Mouse (Mus musculus): ENCODE measurements around the gene Zfp462.

The Zfp462 gene

DNA sequence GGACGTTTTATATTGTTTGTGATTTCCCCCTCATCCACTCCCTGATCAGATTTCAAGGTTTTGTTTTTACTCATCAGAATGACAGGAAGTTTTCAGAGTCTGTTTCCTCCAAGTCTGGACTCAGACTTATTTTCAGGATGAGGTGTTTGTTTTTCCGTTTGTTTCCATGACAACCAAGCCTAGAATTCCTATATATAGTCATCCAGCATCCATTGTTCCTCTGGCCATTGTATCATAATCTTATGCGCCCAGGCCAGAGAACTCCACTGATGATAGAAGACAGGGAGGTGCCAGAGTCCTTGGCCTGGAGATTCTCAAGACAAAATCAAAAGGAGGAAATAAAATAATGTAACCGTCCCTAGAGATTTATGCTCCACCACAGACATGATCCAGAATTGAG, 97.7 kb downstream of the Zfp462 start:
- DNase-seq (ENCODE audit: inconsistent ontology term) = peak; percentile 35

DNA sequence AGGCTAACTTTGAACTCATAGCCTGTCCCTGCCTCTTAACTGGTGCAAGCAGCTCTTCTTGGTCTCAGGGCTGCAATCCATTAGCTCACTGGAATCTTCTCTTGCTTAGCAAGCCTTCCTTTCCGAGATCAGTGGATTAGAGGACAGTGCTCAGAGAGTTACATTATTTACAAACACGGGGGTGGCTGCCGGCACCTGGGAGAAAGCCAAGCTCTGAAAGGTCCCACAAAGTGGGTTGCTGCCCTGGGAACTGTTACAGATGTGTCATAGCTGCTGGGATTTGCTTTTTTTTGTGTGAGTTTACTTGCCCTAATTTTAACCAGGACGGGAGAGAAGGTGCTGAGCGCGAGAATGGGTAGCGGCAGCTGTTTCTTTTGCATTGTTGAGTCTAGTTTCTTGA, 102.4 kb downstream of the Zfp462 start:
- peak; percentile 21 for DNase-seq (ENCODE audit: inconsistent ontology term)

DNA sequence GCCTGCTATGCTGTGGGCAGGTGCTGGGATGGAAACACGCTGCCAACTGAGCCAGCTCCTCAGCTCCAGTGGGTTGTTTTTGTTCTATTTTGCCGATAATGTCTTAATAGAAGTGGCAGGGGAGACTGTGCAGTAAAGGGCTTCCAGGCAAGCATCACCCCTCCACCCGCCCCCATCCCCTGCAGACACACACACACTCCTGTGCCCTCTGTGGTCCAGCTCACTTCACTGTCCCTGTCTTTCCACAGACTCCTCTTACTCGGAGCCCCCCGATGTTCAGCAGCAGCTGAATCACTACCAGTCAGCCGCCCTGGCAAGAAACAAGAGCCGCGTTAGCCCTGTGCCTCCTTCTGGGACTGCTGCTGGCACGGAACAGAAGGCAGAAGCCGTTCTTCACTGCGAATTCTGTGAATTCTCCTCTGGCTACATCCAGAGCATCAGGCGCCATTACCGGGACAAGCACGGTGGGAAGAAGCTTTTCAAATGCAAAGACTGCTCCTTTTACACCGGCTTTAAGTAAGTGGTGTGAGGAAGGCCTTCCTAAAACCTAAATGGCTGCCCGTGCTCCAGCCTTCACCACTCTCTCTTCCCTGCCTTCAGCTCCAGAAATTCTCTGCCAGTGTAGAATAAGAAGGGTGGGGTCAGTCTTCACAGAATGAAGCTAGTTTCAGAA, 105.2 kb downstream of the Zfp462 start:
- DNase-seq (ENCODE audit: inconsistent ontology term) = no peak

DNA sequence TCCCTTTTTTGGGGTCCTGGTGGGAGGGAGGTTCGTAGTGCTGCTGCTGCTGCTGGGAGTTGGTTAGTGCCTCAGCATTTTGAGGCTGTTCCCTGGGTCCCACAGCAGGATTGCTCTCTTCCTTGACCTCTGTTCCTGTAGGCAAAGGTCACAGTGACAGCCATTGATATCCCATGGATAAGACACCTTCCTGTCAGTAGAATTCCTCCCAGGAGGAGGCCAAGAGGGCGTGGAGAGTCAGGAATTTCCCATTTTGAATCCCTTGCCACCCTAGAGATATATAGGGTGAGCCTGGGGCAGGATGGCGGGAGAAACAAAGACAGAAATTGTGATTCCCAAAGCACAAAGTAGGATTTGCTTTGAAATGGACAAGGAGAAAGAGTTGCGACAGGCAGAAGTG, 106.5 kb downstream of the Zfp462 start:
- no peak for DNase-seq (ENCODE audit: inconsistent ontology term)

- peak; percentile 19 for DNase-seq (ENCODE audit: inconsistent ontology term)
These were observed 107.8 kb downstream of the Zfp462 start for GRCm38 (mm10) chr4:55052686-55053085.

DNA sequence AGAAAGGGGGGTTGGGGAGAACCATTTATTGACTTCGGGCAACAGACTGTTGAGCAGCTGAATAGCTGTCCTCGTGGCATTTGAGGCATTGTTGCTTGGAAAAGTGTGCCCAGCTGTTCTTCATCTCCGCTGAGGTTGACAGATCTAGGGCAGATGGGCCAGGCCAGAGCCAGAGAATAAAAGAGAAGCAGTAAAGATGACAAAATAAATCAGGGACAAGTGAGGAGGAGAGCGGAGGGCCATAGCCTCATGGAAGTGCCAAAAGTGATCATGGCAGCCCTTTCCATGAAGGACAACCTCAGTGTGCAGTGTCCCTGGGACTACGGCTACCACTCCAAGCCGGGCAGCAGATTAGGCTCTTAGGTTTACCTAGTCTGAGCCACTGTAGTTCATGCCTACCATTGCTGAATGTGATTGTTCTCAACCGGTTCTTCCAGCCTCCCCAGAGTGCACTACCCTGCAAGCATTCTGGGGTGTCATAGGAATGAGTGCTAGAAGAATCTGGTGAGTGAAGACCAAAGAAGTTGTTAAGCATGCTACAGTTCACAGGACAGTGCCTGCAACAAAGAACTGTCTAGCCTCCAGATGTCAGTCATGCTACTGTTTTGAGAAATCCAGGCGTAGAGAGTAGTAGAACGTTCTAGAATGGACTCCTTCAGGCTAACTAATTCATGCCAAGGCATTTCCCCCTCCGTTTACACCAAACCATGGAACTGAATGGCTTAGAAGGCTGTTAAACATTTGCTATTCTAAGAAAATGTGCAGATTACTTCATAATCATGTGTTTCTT, 113.0 kb downstream of the Zfp462 start:
- DNase-seq (ENCODE audit: inconsistent ontology term) = peak; percentile 16

DNA sequence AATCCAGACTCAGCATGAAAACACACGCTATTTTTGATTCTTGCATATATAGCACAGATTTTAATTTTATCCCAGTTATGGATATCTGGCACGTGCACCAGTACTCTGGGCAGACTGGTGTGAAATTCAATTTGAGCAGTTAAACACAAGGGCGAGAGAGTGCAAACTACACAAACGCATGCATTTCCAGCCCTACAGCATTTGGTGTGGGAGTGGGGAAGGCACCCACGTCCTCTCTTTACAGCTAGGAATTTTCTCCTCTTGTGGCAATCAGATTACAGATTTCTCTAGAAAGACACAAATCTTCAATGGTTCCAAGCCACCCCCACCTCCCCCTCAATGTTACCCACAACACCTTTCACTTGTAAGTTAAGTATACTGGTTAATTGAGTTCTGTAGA, 114.1 kb downstream of the Zfp462 start:
- DNase-seq (ENCODE audit: inconsistent ontology term) = no peak

GRCm38 (mm10) chr4:55066341-55067170, 121.7 kb downstream of the Zfp462 start:
- DNase-seq (ENCODE audit: inconsistent ontology term) = no peak

DNA sequence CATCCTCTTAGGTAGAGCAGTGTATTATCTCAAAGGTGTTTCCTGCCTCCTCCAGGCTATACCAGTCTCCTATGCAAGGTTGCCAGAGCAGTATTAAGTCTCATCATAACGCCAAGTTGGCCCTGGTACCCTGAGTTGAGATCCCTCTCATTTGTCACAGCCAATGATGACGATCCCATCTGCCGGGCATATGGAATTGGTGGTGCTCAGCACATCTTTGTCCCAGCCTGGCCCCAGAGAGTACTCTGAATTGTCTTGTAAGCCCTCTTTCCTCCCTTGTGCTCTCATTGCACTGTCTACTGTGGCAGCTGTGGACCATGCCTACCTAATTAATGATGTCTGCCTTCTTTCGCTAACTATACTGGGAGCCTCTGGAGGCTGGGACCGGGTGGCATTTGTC, 126.7 kb downstream of the Zfp462 start:
- no peak for DNase-seq (ENCODE audit: inconsistent ontology term)

GRCm38 (mm10) chr4:55077133-55077889, 132.5 kb downstream of the Zfp462 start:
- peak; percentile 86 for DNase-seq (ENCODE audit: inconsistent ontology term)

GRCm38 (mm10) chr4:55077902-55078716, 133.3 kb downstream of the Zfp462 start:
- DNase-seq (ENCODE audit: inconsistent ontology term) = no peak

DNA sequence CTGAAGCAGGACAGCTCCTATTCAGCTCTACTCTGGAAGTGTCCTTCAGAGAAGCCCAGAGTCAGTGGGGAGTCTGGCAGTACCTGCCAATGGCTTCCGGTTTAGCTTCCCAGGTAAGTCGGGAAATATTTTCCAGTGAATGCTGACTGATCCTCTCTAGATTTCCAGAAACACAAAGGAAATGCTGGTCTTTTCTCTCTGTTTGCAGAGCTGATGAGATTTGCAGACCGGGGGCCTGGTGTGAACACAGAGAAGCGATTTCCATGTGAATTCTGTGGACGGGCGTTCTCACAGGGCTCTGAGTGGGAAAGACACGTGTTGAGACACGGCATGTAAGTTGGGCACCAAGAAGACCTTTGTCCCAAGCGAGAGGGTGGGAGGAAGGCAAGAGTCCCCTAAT, 134.2 kb downstream of the Zfp462 start:
- DNase-seq (ENCODE audit: inconsistent ontology term) = no peak

DNA sequence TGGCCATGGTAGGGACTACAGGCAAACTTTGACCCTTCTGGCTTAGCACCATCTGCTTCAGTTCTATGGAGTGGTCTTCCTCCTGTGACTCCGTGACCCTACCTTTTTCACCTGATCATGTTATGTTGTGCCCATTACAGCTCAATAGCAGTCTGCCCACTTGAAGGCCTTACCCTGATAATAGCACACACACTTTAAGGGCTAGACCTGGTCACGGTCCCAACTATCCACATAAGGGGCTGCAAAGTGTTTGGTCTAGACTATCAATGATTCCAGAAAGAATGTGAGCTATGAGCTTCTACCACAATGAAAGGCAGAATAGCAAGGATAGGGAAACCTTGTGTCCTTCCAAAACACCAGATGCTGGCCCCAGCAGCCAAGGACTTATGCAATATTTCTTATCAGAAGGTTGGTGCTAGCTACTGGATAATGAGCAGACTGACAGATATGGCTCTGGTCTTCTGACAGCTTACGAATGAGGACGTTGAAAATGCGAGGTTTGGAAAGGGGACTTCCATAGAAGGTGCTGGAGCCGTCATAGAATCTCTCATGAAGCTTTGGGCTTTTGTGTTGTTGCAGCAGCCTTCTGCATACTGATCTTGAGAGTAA, 139.3 kb downstream of the Zfp462 start:
- no peak for DNase-seq (ENCODE audit: inconsistent ontology term)

- DNase-seq (ENCODE audit: inconsistent ontology term) = no peak
These were observed 143.3 kb downstream of the Zfp462 start for GRCm38 (mm10) chr4:55088153-55088552.

GRCm38 (mm10) chr4:55088922-55089321, 144.1 kb downstream of the Zfp462 start:
- DNase-seq (ENCODE audit: inconsistent ontology term) = peak; percentile 58

GRCm38 (mm10) chr4:55097157-55097556, 152.3 kb downstream of the Zfp462 start:
- DNase-seq (ENCODE audit: inconsistent ontology term) = no peak

- DNase-seq (ENCODE audit: inconsistent ontology term) = no peak
These were observed 153.5 kb downstream of the Zfp462 start for GRCm38 (mm10) chr4:55098366-55098765.

DNA sequence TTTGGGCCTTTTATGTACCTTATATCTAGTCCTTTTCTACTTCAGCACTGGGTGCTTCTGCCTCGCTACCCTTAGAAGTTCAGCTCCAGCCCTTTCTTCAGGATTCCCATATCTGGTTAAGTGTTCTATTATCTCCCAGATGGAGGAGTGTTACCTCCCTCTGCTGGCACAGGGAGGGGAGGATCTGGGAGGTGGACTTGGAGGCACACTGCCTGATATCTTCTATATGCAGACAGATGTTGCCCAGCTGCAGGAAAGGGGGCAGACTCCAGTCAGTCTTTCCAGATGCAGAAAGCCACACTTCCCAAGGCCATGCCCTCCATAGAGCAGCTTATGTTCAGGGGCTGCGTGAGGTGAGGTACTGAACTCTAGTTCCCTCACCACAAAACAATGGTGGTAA, 156.0 kb downstream of the Zfp462 start:
- no peak for DNase-seq (ENCODE audit: inconsistent ontology term)

DNA sequence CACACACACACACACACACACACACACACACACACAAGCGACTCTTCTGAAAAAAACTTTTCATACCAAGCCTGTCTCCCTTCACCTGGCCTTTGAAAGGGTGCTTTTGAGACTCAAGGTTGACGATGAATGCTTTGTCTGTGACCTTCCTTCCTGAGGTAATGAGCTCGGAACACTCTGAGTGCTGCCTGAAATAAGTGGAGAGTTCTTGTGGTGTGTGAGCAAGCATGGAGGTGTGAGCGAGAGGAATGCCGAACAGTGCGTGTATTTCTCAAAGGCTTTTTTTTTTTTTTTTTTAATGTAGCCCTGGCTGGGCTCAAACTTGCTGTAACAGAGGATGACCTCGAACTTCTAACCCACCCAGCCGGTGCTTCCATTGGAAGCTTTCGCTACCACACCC, 156.8 kb downstream of the Zfp462 start:
- no peak for DNase-seq (ENCODE audit: inconsistent ontology term)

DNA sequence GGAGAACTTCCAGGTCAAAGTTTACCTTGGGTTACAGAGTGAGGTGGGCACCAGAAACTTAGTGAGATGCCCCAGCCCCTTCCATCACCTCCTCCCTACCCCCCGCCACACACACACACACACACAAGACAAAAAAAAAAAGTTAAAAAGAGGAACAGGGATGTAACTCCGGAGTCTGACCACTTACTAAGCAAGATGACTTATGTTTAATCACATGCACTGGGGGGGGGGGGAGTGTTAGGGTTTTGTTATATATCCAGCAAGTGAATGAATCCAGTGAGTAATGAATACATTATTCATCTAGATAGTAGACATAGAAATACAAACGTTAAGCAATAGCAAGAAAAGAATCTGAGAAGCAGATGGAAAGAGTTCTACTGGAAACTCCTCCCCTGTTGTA, 157.5 kb downstream of the Zfp462 start:
- DNase-seq (ENCODE audit: inconsistent ontology term) = no peak

Data from Muller cell, postnatal 12 days (primary cell).